Mouse (Mus musculus): ENCODE measurements around the gene Pax9. TPM values are rescaled to one million over a fixed set of nuclear protein-coding genes. Genes with fewer than 3 reads are reported as not detected.

Pax9 gene
- total RNA-seq (2014; fragmentation: Nextera tagmentation) (0.45 TPM in 1 of 2 replicates, not detected in the other), total RNA-seq (2017) (0.16 and 0.23 TPM in 2 replicates), polyA plus RNA-seq (2012) (0.04 TPM in 1 of 2 replicates, not detected in the other)

GRCm38 (mm10) chr12:56691427-56692079, at the start of gene Pax9:
Gene Pax9, plus strand, starts transcription at chr12:56691767.
- no peak for ATAC-seq (ENCODE audit: extremely low read depth, insufficient number of reproducible peaks, low FRiP score, poor library complexity, severe bottlenecking)
- peaks cover 30% of the 10 kb centered on the region for H3K4me1 ChIP-seq (ENCODE audit: insufficient read depth, low read depth, low read length)
- peaks cover 97% of the 10 kb centered on the region for H3K27me3 ChIP-seq (ENCODE audit: insufficient read depth, low read length)
- TF ChIP-seq GATA1 (IDR thresholded peaks at IDR 0.05; ENCODE audit: borderline replicate concordance, low read length) (no peak), TAL1 (conservative IDR thresholded peaks at IDR 0.05; ENCODE audit: low read depth, low read length) (no peak), GATA2 (IDR thresholded peaks at IDR 0.05; ENCODE audit: borderline replicate concordance, low read depth, low read length) (no peak), POLR2AphosphoS5 (IDR thresholded peaks at IDR 0.05; ENCODE audit: insufficient replicate concordance, low read depth, low read length) (no peak), CTCF (IDR thresholded peaks at IDR 0.05; ENCODE audit: low read depth, low read length) (no peak)
- H3K36me3 ChIP-seq (replicated peaks), result no peaks in the 10 kb centered on the region
- no peak for DNase-seq (ENCODE audit: low spot score)
- H3K9me3 ChIP-seq (replicated peaks), result 0 out of 2 replicates have a peak, but pooled peaks cover 2% of the 10 kb centered on the region
- H3K4me3 ChIP-seq (ENCODE audit: low read depth, low read length), result no peak within 1 kb of the TSS; the same call in 1 of the 2 replicates

GRCm38 (mm10) chr12:56669451-56670122, 22.0 kb upstream of the Pax9 start:
- DNase-seq (ENCODE audit: low spot score) (no peak), ATAC-seq (ENCODE audit: extremely low read depth, insufficient number of reproducible peaks, low FRiP score, poor library complexity, severe bottlenecking) (no peak)
- Histone ChIP-seq H3K9me3 (replicated peaks) (no peaks in the 10 kb centered on the region), H3K27me3 (ENCODE audit: insufficient read depth, low read length) (peaks cover 30% of the 10 kb centered on the region), H3K4me3 (ENCODE audit: low read depth, low read length) (no peak overlapping the region), H3K36me3 (replicated peaks) (no peaks in the 10 kb centered on the region), H3K4me1 (ENCODE audit: insufficient read depth, low read depth, low read length) (no peaks in the 10 kb centered on the region)
- no peak for TF ChIP-seq POLR2AphosphoS5 (IDR thresholded peaks at IDR 0.05; ENCODE audit: insufficient replicate concordance, low read depth, low read length)
- TF ChIP-seq CTCF (IDR thresholded peaks at IDR 0.05; ENCODE audit: low read depth, low read length), result no peak
- no peak for TF ChIP-seq TAL1 (conservative IDR thresholded peaks at IDR 0.05; ENCODE audit: low read depth, low read length)
- TF ChIP-seq GATA2 (IDR thresholded peaks at IDR 0.05; ENCODE audit: borderline replicate concordance, low read depth, low read length), result no peak

GRCm38 (mm10) chr12:56670795-56671194, 20.8 kb upstream of the Pax9 start:
- TF ChIP-seq GATA2 (IDR thresholded peaks at IDR 0.05; ENCODE audit: borderline replicate concordance, low read depth, low read length) (no peak), CTCF (IDR thresholded peaks at IDR 0.05; ENCODE audit: low read depth, low read length) (no peak), TAL1 (conservative IDR thresholded peaks at IDR 0.05; ENCODE audit: low read depth, low read length) (no peak), POLR2AphosphoS5 (IDR thresholded peaks at IDR 0.05; ENCODE audit: insufficient replicate concordance, low read depth, low read length) (no peak), GATA1 (IDR thresholded peaks at IDR 0.05; ENCODE audit: borderline replicate concordance, low read length) (no peak)
- ATAC-seq (ENCODE audit: extremely low read depth, insufficient number of reproducible peaks, low FRiP score, poor library complexity, severe bottlenecking), result no peak
- DNase-seq (ENCODE audit: low spot score), result no peak
- H3K36me3 ChIP-seq (replicated peaks), result no peaks in the 10 kb centered on the region
- no peak overlapping the region for H3K4me3 ChIP-seq (ENCODE audit: low read depth, low read length)
- H3K4me1 ChIP-seq (ENCODE audit: insufficient read depth, low read depth, low read length), result no peaks in the 10 kb centered on the region
- no peaks in the 10 kb centered on the region for H3K9me3 ChIP-seq (replicated peaks)
- peaks cover 30% of the 10 kb centered on the region for H3K27me3 ChIP-seq (ENCODE audit: insufficient read depth, low read length)

- TF ChIP-seq GATA1 (IDR thresholded peaks at IDR 0.05; ENCODE audit: borderline replicate concordance, low read length) (no peak), TAL1 (conservative IDR thresholded peaks at IDR 0.05; ENCODE audit: low read depth, low read length) (no peak), CTCF (IDR thresholded peaks at IDR 0.05; ENCODE audit: low read depth, low read length) (peak; percentile 57), GATA2 (IDR thresholded peaks at IDR 0.05; ENCODE audit: borderline replicate concordance, low read depth, low read length) (no peak), POLR2AphosphoS5 (IDR thresholded peaks at IDR 0.05; ENCODE audit: insufficient replicate concordance, low read depth, low read length) (no peak)
- H3K4me3 ChIP-seq (ENCODE audit: low read depth, low read length), result no peak overlapping the region
- peak; percentile 50; the same call in 1 of the 2 replicates for ATAC-seq (ENCODE audit: extremely low read depth, insufficient number of reproducible peaks, low FRiP score, poor library complexity, severe bottlenecking)
- peaks cover 40% of the 10 kb centered on the region for H3K27me3 ChIP-seq (ENCODE audit: insufficient read depth, low read length)
- no peaks in the 10 kb centered on the region for H3K9me3 ChIP-seq (replicated peaks)
- DNase-seq (ENCODE audit: low spot score), result no peak
- no peaks in the 10 kb centered on the region for H3K36me3 ChIP-seq (replicated peaks)
- H3K4me1 ChIP-seq (ENCODE audit: insufficient read depth, low read depth, low read length), result peaks cover 13% of the 10 kb centered on the region
These were observed 16.8 kb upstream of the Pax9 start for GRCm38 (mm10) chr12:56674726-56675125.

- TF ChIP-seq TAL1 (conservative IDR thresholded peaks at IDR 0.05; ENCODE audit: low read depth, low read length) (no peak), POLR2AphosphoS5 (IDR thresholded peaks at IDR 0.05; ENCODE audit: insufficient replicate concordance, low read depth, low read length) (no peak), CTCF (IDR thresholded peaks at IDR 0.05; ENCODE audit: low read depth, low read length) (no peak), GATA2 (IDR thresholded peaks at IDR 0.05; ENCODE audit: borderline replicate concordance, low read depth, low read length) (no peak), GATA1 (IDR thresholded peaks at IDR 0.05; ENCODE audit: borderline replicate concordance, low read length) (no peak)
- ATAC-seq (ENCODE audit: extremely low read depth, insufficient number of reproducible peaks, low FRiP score, poor library complexity, severe bottlenecking), result peak; percentile 81
- H3K27me3 ChIP-seq (ENCODE audit: insufficient read depth, low read length), result peaks cover 44% of the 10 kb centered on the region
These were observed 13.9 kb upstream of the Pax9 start for GRCm38 (mm10) chr12:56677620-56678019.

More at GRCm38 (mm10) chr12:56677620-56678019, 13.9 kb upstream of the Pax9 start:
- peak; percentile 60 for DNase-seq (ENCODE audit: low spot score)
- no peak overlapping the region for H3K4me3 ChIP-seq (ENCODE audit: low read depth, low read length)
- peaks cover 13% of the 10 kb centered on the region for H3K4me1 ChIP-seq (ENCODE audit: insufficient read depth, low read depth, low read length)
- H3K9me3 ChIP-seq (replicated peaks), result no peaks in the 10 kb centered on the region
- no peaks in the 10 kb centered on the region for H3K36me3 ChIP-seq (replicated peaks)

Data from G1E (cell line).